ENCODE assay signal across 39 mouse cellular contexts in genomic region chr9:6305847-6306246, GRCm38 (mm10). TPM values are rescaled to one million over a fixed set of nuclear protein-coding genes. Genes with fewer than 3 reads are reported as not detected.
DNase-seq lines count a peak whose midpoint lies in the region; ATAC-seq lines count a peak whose summit lies in the region.
"Had no signal": no experiment of that assay in that cellular context is flagged by ENCODE, and none has a peak within 500 bp of the region (broad histone marks: within the 10 kb centered on the region; RNA-seq: fewer than 3 reads in every experiment).

No protein-coding gene starts in this region.

- H3K4me2 ChIP-seq in liver, embryonic 15.5 days: no peak overlapping the region
- no peak overlapping the region for H3K4me2 ChIP-seq in hindbrain, embryonic 16.5 days (ENCODE audit: low read length)
- no peak overlapping the region for H3K4me2 ChIP-seq in intestine, embryonic 16.5 days (ENCODE audit: low read depth, low read length)
- H3K4me2 ChIP-seq: embryonic facial prominence, embryonic 15.5 days; heart, embryonic 15.5 days; hindbrain, embryonic 13.5 days; kidney, embryonic 15.5 days; limb, embryonic 12.5 days had no signal

- peak; percentile 1 for DNase-seq in c-Kit-positive CD71-negative TER-119-negative erythroid progenitor cells, embryonic 14.5 days (ENCODE audit: low read depth)
- no peak for DNase-seq in urinary bladder, postnatal 36 days (ENCODE audit: low spot score in 2 of 2)
- DNase-seq: adrenal gland, postnatal 14 days; cerebellum, adult 18-20 months; cerebellum, postnatal 14 days; gastrocnemius, postnatal 14 days; heart, adult 11 months; kidney, adult 11 months; kidney, postnatal 25 days; lung, adult 18-20 months; lung, postnatal 4 days; right cerebral cortex, postnatal 4 days; thymus, adult 2 months; thymus, postnatal 36 days had no signal

- peak; percentile 69 for ATAC-seq in erythroblast, adult 5-6 weeks (replicated peaks; ENCODE audit: low FRiP score, poor library complexity, severe bottlenecking)
- peak; percentile 54 for ATAC-seq in liver, embryonic 15.5 days (ENCODE audit: insufficient read depth)
- ATAC-seq in hindbrain, embryonic 16.5 days: no peak
- ATAC-seq in intestine, embryonic 16.5 days: no peak
- ATAC-seq: forebrain, embryonic 14.5 days; lung, postnatal 0 days; midbrain, embryonic 16.5 days had no signal

- H3K27ac ChIP-seq in liver, embryonic 15.5 days (replicated peaks): no peak overlapping the region
- H3K27ac ChIP-seq in hindbrain, embryonic 16.5 days (ENCODE audit: low read depth, low read length): no peak overlapping the region
- H3K27ac ChIP-seq in intestine, embryonic 16.5 days (ENCODE audit: low read length): no peak overlapping the region
- H3K27ac ChIP-seq: embryonic facial prominence, embryonic 10.5 days; embryonic facial prominence, embryonic 15.5 days; heart, embryonic 10.5 days; heart, embryonic 15.5 days; hindbrain, embryonic 13.5 days; kidney, embryonic 15.5 days; left cerebral cortex, adult 2 months; limb, embryonic 12.5 days; stomach, postnatal 0 days had no signal

- H3K36me3 ChIP-seq in liver, embryonic 15.5 days (replicated peaks): no peaks in the 10 kb centered on the region
- H3K36me3 ChIP-seq in hindbrain, embryonic 16.5 days (ENCODE audit: control insufficient read depth, insufficient read depth, low read length): no peaks in the 10 kb centered on the region
- no peaks in the 10 kb centered on the region for H3K36me3 ChIP-seq in intestine, embryonic 16.5 days (ENCODE audit: control insufficient read depth, insufficient read depth, low read length)
- H3K36me3 ChIP-seq: embryonic facial prominence, embryonic 10.5 days; embryonic facial prominence, embryonic 15.5 days; heart, embryonic 10.5 days; heart, embryonic 15.5 days; hindbrain, embryonic 13.5 days; kidney, embryonic 15.5 days; limb, embryonic 12.5 days had no signal

- H3K9me3 ChIP-seq in liver, embryonic 15.5 days (replicated peaks): no peaks in the 10 kb centered on the region
- H3K9me3 ChIP-seq in hindbrain, embryonic 16.5 days (ENCODE audit: control insufficient read depth, low read length): no peaks in the 10 kb centered on the region
- H3K9me3 ChIP-seq in intestine, embryonic 16.5 days (ENCODE audit: control insufficient read depth, low read length): no peaks in the 10 kb centered on the region
- H3K9me3 ChIP-seq: embryonic facial prominence, embryonic 10.5 days; embryonic facial prominence, embryonic 15.5 days; heart, embryonic 10.5 days; heart, embryonic 15.5 days; hindbrain, embryonic 13.5 days; kidney, embryonic 15.5 days; limb, embryonic 12.5 days had no signal

- 25% methylated on average over 3 of the region's 3 CpGs for WGBS in liver, embryonic 15.5 days (ENCODE audit: insufficient replicate concordance)
- 91% methylated on average over 3 of the region's 3 CpGs for WGBS in hindbrain, embryonic 16.5 days
- WGBS in intestine, embryonic 16.5 days: 92% methylated on average over 3 of the region's 3 CpGs

- H3K4me1 ChIP-seq in liver, embryonic 15.5 days (replicated peaks): no peaks in the 10 kb centered on the region
- H3K4me1 ChIP-seq in hindbrain, embryonic 16.5 days (ENCODE audit: control insufficient read depth, insufficient read depth, low read depth, low read length): no peaks in the 10 kb centered on the region
- H3K4me1 ChIP-seq in intestine, embryonic 16.5 days (ENCODE audit: control insufficient read depth, insufficient read depth, low read length): no peaks in the 10 kb centered on the region
- H3K4me1 ChIP-seq: embryonic facial prominence, embryonic 10.5 days; embryonic facial prominence, embryonic 15.5 days; heart, embryonic 10.5 days; heart, embryonic 15.5 days; hindbrain, embryonic 13.5 days; kidney, embryonic 15.5 days; limb, embryonic 12.5 days had no signal

- no peaks in the 10 kb centered on the region for H3K27me3 ChIP-seq in liver, embryonic 15.5 days
- no peaks in the 10 kb centered on the region for H3K27me3 ChIP-seq in hindbrain, embryonic 16.5 days (replicated peaks; ENCODE audit: control insufficient read depth, insufficient read depth, low read length)
- no peaks in the 10 kb centered on the region for H3K27me3 ChIP-seq in intestine, embryonic 16.5 days (replicated peaks; ENCODE audit: control insufficient read depth, insufficient read depth, low read length)
- H3K27me3 ChIP-seq: CH12.LX; embryonic facial prominence, embryonic 15.5 days; heart, embryonic 15.5 days; hindbrain, embryonic 13.5 days; kidney, embryonic 15.5 days; limb, embryonic 12.5 days had no signal

- H3K9ac ChIP-seq in liver, embryonic 15.5 days: no peak overlapping the region
- no peak overlapping the region for H3K9ac ChIP-seq in hindbrain, embryonic 16.5 days (ENCODE audit: low read depth, low read length)
- H3K9ac ChIP-seq in intestine, embryonic 16.5 days (ENCODE audit: low read depth, low read length): no peak overlapping the region
- H3K9ac ChIP-seq: embryonic facial prominence, embryonic 15.5 days; heart, embryonic 15.5 days; hindbrain, embryonic 13.5 days; kidney, embryonic 15.5 days; limb, embryonic 12.5 days had no signal

- H3K4me3 ChIP-seq in liver, embryonic 15.5 days (replicated peaks): no peak overlapping the region
- H3K4me3 ChIP-seq in hindbrain, embryonic 16.5 days (ENCODE audit: low read length): no peak overlapping the region
- no peak overlapping the region for H3K4me3 ChIP-seq in intestine, embryonic 16.5 days (ENCODE audit: low read length)
- H3K4me3 ChIP-seq: embryonic facial prominence, embryonic 10.5 days; embryonic facial prominence, embryonic 15.5 days; heart, embryonic 10.5 days; heart, embryonic 15.5 days; hindbrain, embryonic 13.5 days; kidney, embryonic 15.5 days; left cerebral cortex, adult 2 months; limb, embryonic 12.5 days had no signal

RNA-seq across cellular contexts. Expression of gene Ddi1, which starts 36.2 kb away (rescaled TPM):
- not detected in 2 replicates for total RNA-seq in erythroblast, adult 5-6 weeks (2015; ENCODE audit: low replicate concordance)
- total RNA-seq in erythroblast, adult 5-6 weeks (2017; ENCODE audit: low replicate concordance): not detected in 2 replicates
- polyA plus RNA-seq in liver, embryonic 15.5 days (2015; fragmentation: Nextera tagmentation; extraction: Ambion mirVana): not detected in 2 replicates
- 0.03 and 0.07 TPM in 2 replicates for polyA plus RNA-seq in hindbrain, embryonic 16.5 days (2015; fragmentation: Nextera tagmentation; extraction: Ambion mirVana)
- polyA plus RNA-seq in intestine, embryonic 16.5 days (2015; fragmentation: Nextera tagmentation; extraction: Ambion mirVana): 0.05 and 0.07 TPM in 2 replicates
- total RNA-seq: adrenal gland, postnatal 14 days; CH12.LX; ES-E14; gastrocnemius, postnatal 14 days; heart, postnatal 25 days; layer of hippocampus, adult 18-20 months; layer of hippocampus, postnatal 14 days; left cerebral cortex, adult 2 months; left cerebral cortex, postnatal 25 days; neutrophil, adult 5-6 weeks had no signal
- polyA plus RNA-seq: C2C12; forebrain, embryonic 14.5 days; midbrain, embryonic 16.5 days; spleen, adult 2 months; thymus, adult 2 months had no signal

Comparison
In these comparisons a context has a peak if more than half of its experiments do, and no peak if none do; other contexts are left out.
1. ATAC-seq: peak in erythroblast, adult 5-6 weeks (single experiment) and liver, embryonic 15.5 days (single experiment); none in hindbrain, embryonic 16.5 days (single experiment) and intestine, embryonic 16.5 days (single experiment).